Mouse (Mus musculus): Measurements from ENCODE around the gene Mrpl38. TPM values are rescaled to one million over a fixed set of nuclear protein-coding genes. Genes with fewer than 3 reads are reported as not detected.

The Mrpl38 gene
- polyA plus RNA-seq, 1 experiment, result 200 TPM

- TF ChIP-seq GATA1 (IDR thresholded peaks at IDR 0.05; ENCODE audit: low read length), result no peak
These were observed 44.7 kb downstream of the Mrpl38 start for GRCm38 (mm10) chr11:116093771-116094565.

GRCm38 (mm10) chr11:116091591-116091990 lies 47.1 kb downstream of the Mrpl38 start:
- no peak for TF ChIP-seq GATA1 (IDR thresholded peaks at IDR 0.05; ENCODE audit: low read length)

- TF ChIP-seq GATA1 (IDR thresholded peaks at IDR 0.05; ENCODE audit: low read length), result no peak
These were observed 49.1 kb downstream of the Mrpl38 start for GRCm38 (mm10) chr11:116089545-116089944.

- no peak for TF ChIP-seq GATA1 (IDR thresholded peaks at IDR 0.05; ENCODE audit: low read length)
These were observed 49.8 kb downstream of the Mrpl38 start for GRCm38 (mm10) chr11:116088741-116089394.

- no peak for TF ChIP-seq GATA1 (IDR thresholded peaks at IDR 0.05; ENCODE audit: low read length)
These were observed 50.5 kb downstream of the Mrpl38 start for GRCm38 (mm10) chr11:116088188-116088587.

GRCm38 (mm10) chr11:116087194-116088130 lies 51.2 kb downstream of the Mrpl38 start:
- TF ChIP-seq GATA1 (IDR thresholded peaks at IDR 0.05; ENCODE audit: low read length), result no peak

GRCm38 (mm10) chr11:116086258-116087193 lies 52.1 kb downstream of the Mrpl38 start, which contains the start of gene Wbp2:
Gene Wbp2 (minus strand): TSS chr11:116086995.
- no peak for TF ChIP-seq GATA1 (IDR thresholded peaks at IDR 0.05; ENCODE audit: low read length)

GRCm38 (mm10) chr11:116084166-116084565 lies 54.5 kb downstream of the Mrpl38 start:
- TF ChIP-seq GATA1 (IDR thresholded peaks at IDR 0.05; ENCODE audit: low read length), result no peak

- no peak for TF ChIP-seq GATA1 (IDR thresholded peaks at IDR 0.05; ENCODE audit: low read length)
These were observed 55.5 kb downstream of the Mrpl38 start for GRCm38 (mm10) chr11:116083096-116083672.

Other genes with a start within 250 kb of the Mrpl38 start
- gene Smim5, start 238.9 kb downstream of the Mrpl38 start, polyA plus RNA-seq (2012), result 9.2 and 13.4 TPM in 2 replicates
- gene Smim6, start 226.9 kb downstream of the Mrpl38 start, polyA plus RNA-seq (2012), result 0.21 TPM in 1 of 2 replicates, not detected in the other
- 26.9 and 40.4 TPM in 2 replicates for gene Sap30bp, start 205.6 kb downstream of the Mrpl38 start, polyA plus RNA-seq (2012)
- gene Recql5, start 205.4 kb downstream of the Mrpl38 start, polyA plus RNA-seq (2012), result 13.3 and 22.0 TPM in 2 replicates
- 0.04 and 0.13 TPM in 2 replicates for gene Itgb4, start 164.2 kb downstream of the Mrpl38 start, polyA plus RNA-seq (2012)
- 95.4 and 132 TPM in 2 replicates for gene Galk1, start 126.1 kb downstream of the Mrpl38 start, polyA plus RNA-seq (2012)
- 312 and 429 TPM in 2 replicates for gene H3f3b, start 110.9 kb downstream of the Mrpl38 start, polyA plus RNA-seq (2012)
- gene Unk, start 108.5 kb downstream of the Mrpl38 start, polyA plus RNA-seq (2012), result 56.9 and 68.4 TPM in 2 replicates
- 170 and 235 TPM in 2 replicates for gene Unc13d, start 60.9 kb downstream of the Mrpl38 start, polyA plus RNA-seq (2012)
- gene Wbp2, start 51.9 kb downstream of the Mrpl38 start, polyA plus RNA-seq (2012), result 591 and 669 TPM in 2 replicates
- not detected in 2 replicates for gene Trim47, start 11.7 kb downstream of the Mrpl38 start, polyA plus RNA-seq (2012)
- not detected in 2 replicates for gene Trim65, start 7.7 kb downstream of the Mrpl38 start, polyA plus RNA-seq (2012)
- gene Fbf1, start 29.3 kb upstream of the Mrpl38 start, polyA plus RNA-seq (2012), result 26.9 and 34.1 TPM in 2 replicates
- gene Ten1, start 60.0 kb upstream of the Mrpl38 start, polyA plus RNA-seq (2012), result 114 and 122 TPM in 2 replicates
- 1.8 and 2.5 TPM in 2 replicates for gene Acox1, start 60.2 kb upstream of the Mrpl38 start, polyA plus RNA-seq (2012)
- gene Evpl, start 99.2 kb upstream of the Mrpl38 start, polyA plus RNA-seq (2012), result 0.01 and 0.02 TPM in 2 replicates
- gene Srp68, start 135.3 kb upstream of the Mrpl38 start, polyA plus RNA-seq (2012), result 52.4 and 70.9 TPM in 2 replicates
- not detected in 2 replicates for gene Galr2, start 142.1 kb upstream of the Mrpl38 start, polyA plus RNA-seq (2012)
- 15.1 and 19.0 TPM in 2 replicates for gene Exoc7, start 168.4 kb upstream of the Mrpl38 start, polyA plus RNA-seq (2012)
- gene Foxj1, start 196.5 kb upstream of the Mrpl38 start, polyA plus RNA-seq (2012), result 0.02 TPM in 1 of 2 replicates, not detected in the other